8 mouse cellular contexts compared by ENCODE assay signal in genomic region chr5:76588551-76589283, GRCm38 (mm10). TPM values are rescaled to one million over a fixed set of nuclear protein-coding genes. Genes with fewer than 3 reads are reported as not detected.
DNase-seq lines count a peak whose midpoint lies in the region; ATAC-seq and TF ChIP-seq lines count a peak whose summit lies in the region.

Cep135 (plus strand) TSS chr5:76588698.

- peak within 1 kb of the TSS; percentile 88 for H3K9ac ChIP-seq in forebrain, embryonic 13.5 days
- H3K9ac ChIP-seq in neural tube, embryonic 14.5 days (replicated peaks; ENCODE audit: low read depth, low read length): peak within 1 kb of the TSS; percentile 72

- peak; percentile 66 for DNase-seq in ES-CJ7 (ENCODE audit: low read depth, low spot score)
- peak; percentile 93 for DNase-seq in heart, postnatal 10 days
- peak; percentile 69 for DNase-seq in large intestine, adult 2 months (ENCODE audit: low read depth, low spot score)
- peak; percentile 87 to 92 for DNase-seq in lung, adult 18-20 months

- ATAC-seq in cerebellum, adult (ENCODE audit: insufficient number of reproducible peaks, low FRiP score, low TSS enrichment): peak; percentile 97
- ATAC-seq in forebrain, embryonic 13.5 days: peak; percentile 99
- ATAC-seq in neural tube, embryonic 14.5 days (ENCODE audit: low read depth): peak; percentile 98

- peak within 1 kb of the TSS; percentile 94 for H3K4me3 ChIP-seq in forebrain, embryonic 13.5 days
- peak within 1 kb of the TSS; percentile 71 for H3K4me3 ChIP-seq in neural tube, embryonic 14.5 days (ENCODE audit: low read depth, low read length)
- H3K4me3 ChIP-seq in testis, adult 2 months (ENCODE audit: control insufficient read depth, low read depth, low read length): peak within 1 kb of the TSS; percentile 99

- TF ChIP-seq POLR2A in testis, adult 2 months (IDR thresholded peaks at IDR 0.05; ENCODE audit: control insufficient read depth, low read depth, low read length): peak; percentile 74

- intact Hi-C loops in heart, postnatal 10 days (cut with DNase I): loop anchor here (1.0 to 10.0 kb wide), 2 partner anchors 255 to 386 kb away; partner anchors contain the start of gene Srp72

- H3K27ac ChIP-seq in forebrain, embryonic 13.5 days: peak within 1 kb of the TSS; percentile 86
- peak within 1 kb of the TSS; percentile 60 for H3K27ac ChIP-seq in neural tube, embryonic 14.5 days (ENCODE audit: low read depth, low read length)
- H3K27ac ChIP-seq in testis, adult 2 months (ENCODE audit: control insufficient read depth, insufficient read depth, low read depth, low read length): peak within 1 kb of the TSS; percentile 97

- H3K36me3 ChIP-seq in forebrain, embryonic 13.5 days (ENCODE audit: poor library complexity, severe bottlenecking): peaks cover 15% of the 10 kb centered on the region
- 0 out of 2 replicates have a peak, but pooled peaks cover 6% of the 10 kb centered on the region for H3K36me3 ChIP-seq in neural tube, embryonic 14.5 days (ENCODE audit: control insufficient read depth, insufficient read depth, low read length)
- H3K36me3 ChIP-seq in testis, adult 2 months (ENCODE audit: control insufficient read depth, insufficient read depth, low read length): peaks cover 1% of the 10 kb centered on the region

- TF ChIP-seq CTCF in testis, adult 2 months (IDR thresholded peaks at IDR 0.05; ENCODE audit: control insufficient read depth, insufficient read depth, insufficient replicate concordance, low read depth, low read length): peak; percentile 64; the same call in 1 of the 2 replicates

- peak within 1 kb of the TSS; percentile 71 for H3K4me2 ChIP-seq in forebrain, embryonic 13.5 days
- peak within 1 kb of the TSS; percentile 66 for H3K4me2 ChIP-seq in neural tube, embryonic 14.5 days (ENCODE audit: low read depth, low read length)

- H3K4me1 ChIP-seq in forebrain, embryonic 13.5 days: peaks cover 15% of the 10 kb centered on the region
- H3K4me1 ChIP-seq in neural tube, embryonic 14.5 days (ENCODE audit: control insufficient read depth, insufficient read depth, low read length): no peaks in the 10 kb centered on the region
- H3K4me1 ChIP-seq in testis, adult 2 months (ENCODE audit: control insufficient read depth, insufficient read depth, low read length): no peaks in the 10 kb centered on the region; the same call in 1 of the 2 replicates

- WGBS in forebrain, embryonic 13.5 days: under 1% methylated on average over 79 of the region's 92 CpGs
- under 1% methylated on average over 92 of the region's 92 CpGs for WGBS in large intestine, adult 2 months
- WGBS in neural tube, embryonic 14.5 days: under 1% methylated on average over 91 of the region's 92 CpGs

- H3K9me3 ChIP-seq in forebrain, embryonic 13.5 days (replicated peaks): no peaks in the 10 kb centered on the region
- no peaks in the 10 kb centered on the region for H3K9me3 ChIP-seq in neural tube, embryonic 14.5 days (ENCODE audit: control insufficient read depth, low read length)

- no peaks in the 10 kb centered on the region for H3K27me3 ChIP-seq in forebrain, embryonic 13.5 days
- H3K27me3 ChIP-seq in neural tube, embryonic 14.5 days (ENCODE audit: control insufficient read depth, insufficient read depth, low read length): no peaks in the 10 kb centered on the region
- no peaks in the 10 kb centered on the region for H3K27me3 ChIP-seq in testis, adult 2 months (ENCODE audit: control insufficient read depth, insufficient read depth, low read length)

RNA-seq across cellular contexts. Expression of gene Cep135, which starts in this region (rescaled TPM):
- 7.2 and 8.0 TPM in 2 replicates for polyA plus RNA-seq in forebrain, embryonic 13.5 days (2015; fragmentation: Nextera tagmentation; extraction: Ambion mirVana)
- 1 to 10 TPM; 4.5 to 4.9 TPM for total RNA-seq in heart, postnatal 10 days (2021)
- polyA plus RNA-seq in large intestine, adult 2 months (2012; rRNA removed): 0.47 and 1.1 TPM in 2 replicates
- 3.9 and 4.0 TPM in 2 replicates for polyA plus RNA-seq in neural tube, embryonic 14.5 days (2014; fragmentation: Nextera tagmentation; extraction: Ambion mirVana)
- 3.8 and 4.4 TPM in 2 replicates for polyA plus RNA-seq in testis, adult 2 months (2012; rRNA removed)

Comparison
In these comparisons a context has a peak if more than half of its experiments do, and no peak if none do; other contexts are left out.
1. Peak in every context shown above with its lines: DNase-seq, ATAC-seq, H3K4me3 ChIP-seq and H3K27ac ChIP-seq.